Mouse (Mus musculus): ENCODE results near the gene Nkd2. TPM values are rescaled to one million over a fixed set of nuclear protein-coding genes. Genes with fewer than 3 reads are reported as not detected.

Nkd2 gene
- total and polyA plus RNA-seq, 3 experiments: not detected

- no peak overlapping the region for H3K4me2 ChIP-seq (ENCODE audit: insufficient read depth, low read depth, poor library complexity, severe bottlenecking)
- no peak overlapping the region for H3K9ac ChIP-seq (ENCODE audit: insufficient read depth, low read depth)
- H3K27ac ChIP-seq (ENCODE audit: insufficient read depth, low read depth): no peak overlapping the region
- H3K4me3 ChIP-seq (replicated peaks in 1 of 3; ENCODE audit: low read depth in 2 of 3, low read length in 2 of 3, poor library complexity in 1 of 3): no peak overlapping the region
- no peaks in the 10 kb centered on the region for H3K9me3 ChIP-seq (replicated peaks; ENCODE audit: low read length)
- no peak for TF ChIP-seq CHD1 (IDR thresholded peaks at IDR 0.05; ENCODE audit: low read depth, low read length)
- TF ChIP-seq GABPA (IDR thresholded peaks at IDR 0.05; ENCODE audit: insufficient replicate concordance, low read depth, low read length): no peak
- no peak for TF ChIP-seq ZMIZ1 (IDR thresholded peaks at IDR 0.05; ENCODE audit: low read depth, low read length)
- no peak for TF ChIP-seq HCFC1 (IDR thresholded peaks at IDR 0.05; ENCODE audit: low read depth, low read length)
- no peak for TF ChIP-seq EP300 (IDR thresholded peaks at IDR 0.05; ENCODE audit: low read length)
- no peak for TF ChIP-seq ZKSCAN1 (IDR thresholded peaks at IDR 0.05; ENCODE audit: borderline replicate concordance, low read depth, low read length)
- TF ChIP-seq IRF4 (IDR thresholded peaks at IDR 0.05; ENCODE audit: low read depth, low read length): no peak
- TF ChIP-seq JUN (IDR thresholded peaks at IDR 0.05; ENCODE audit: insufficient read depth, low read depth, low read length): no peak
- TF ChIP-seq ETS1 (conservative IDR thresholded peaks at IDR 0.05; ENCODE audit: low read depth, low read length): no peak
- TF ChIP-seq USF2 (conservative IDR thresholded peaks at IDR 0.05; ENCODE audit: low read depth, low read length): no peak
- no peaks in the 10 kb centered on the region for H3K79me2 ChIP-seq (replicated peaks; ENCODE audit: control insufficient read depth, extremely low read depth, insufficient read depth, poor library complexity, severe bottlenecking)
- dilution Hi-C loops (cut with MboI; ENCODE audit: extremely low pct_ligation_motif_present, extremely low pct_unique_long_range_greater_than_20kb, low sequenced_read_pairs): no loop called here
- in situ Hi-C loops (cut with MboI; ENCODE audit: low pct_ligation_motif_present, low pct_unique_long_range_greater_than_20kb, low sequenced_read_pairs): loop anchor here (5.0 kb wide), 1 partner anchor 32 kb away; no protein-coding TSS in a partner anchor
- no peaks in the 10 kb centered on the region for H3K36me3 ChIP-seq (replicated peaks in 1 of 2; ENCODE audit: control insufficient read depth in 1 of 2, insufficient read depth in 1 of 2, low read length in 1 of 2)
- H3K27me3 ChIP-seq (replicated peaks): no peaks in the 10 kb centered on the region
- peaks cover 0 to 5% of the 10 kb centered on the region in 2 experiments; a peak in 2 of 4 replicates for H3K4me1 ChIP-seq (ENCODE audit: control insufficient read depth in 1 of 2, insufficient read depth in 2 of 2)
- no peak for DNase-seq (ENCODE audit: extremely low read depth)
Measured at GRCm38 (mm10) chr13:73769916-73770682, 77.3 kb downstream of the Nkd2 start.

Other genes starting within 250 kb of the Nkd2 start
- 112 and 137 TPM in 2 replicates for gene Clptm1l, start 243.6 kb downstream of the Nkd2 start, total RNA-seq (2012; rRNA removed)
- 203 and 219 TPM in 2 replicates for gene Clptm1l, start 243.6 kb downstream of the Nkd2 start, total RNA-seq (2014; rRNA removed)
- 121 and 143 TPM in 2 replicates for gene Clptm1l, start 243.6 kb downstream of the Nkd2 start, polyA plus RNA-seq (2012; ENCODE audit: insufficient read length, low read depth)
- gene Tert, start 220.7 kb downstream of the Nkd2 start, total RNA-seq (2012; rRNA removed): 9.1 and 9.8 TPM in 2 replicates
- gene Tert, start 220.7 kb downstream of the Nkd2 start, total RNA-seq (2014; rRNA removed): 3.8 and 5.6 TPM in 2 replicates
- 5.8 and 9.3 TPM in 2 replicates for gene Tert, start 220.7 kb downstream of the Nkd2 start, polyA plus RNA-seq (2012; ENCODE audit: insufficient read length, low read depth)
- gene Slc6a18, start 169.6 kb downstream of the Nkd2 start, total RNA-seq (2012; rRNA removed): not detected in 2 replicates
- gene Slc6a18, start 169.6 kb downstream of the Nkd2 start, total RNA-seq (2014; rRNA removed): not detected in 2 replicates
- not detected in 2 replicates for gene Slc6a18, start 169.6 kb downstream of the Nkd2 start, polyA plus RNA-seq (2012; ENCODE audit: insufficient read length, low read depth)
- 0.13 TPM in 1 of 2 replicates, not detected in the other for gene Slc6a19, start 142.8 kb downstream of the Nkd2 start, total RNA-seq (2012; rRNA removed)
- not detected in 2 replicates for gene Slc6a19, start 142.8 kb downstream of the Nkd2 start, total RNA-seq (2014; rRNA removed)
- 0.13 TPM in 1 of 2 replicates, not detected in the other for gene Slc6a19, start 142.8 kb downstream of the Nkd2 start, polyA plus RNA-seq (2012; ENCODE audit: insufficient read length, low read depth)
- 2.5 and 2.6 TPM in 2 replicates for gene Slc12a7, start 114.5 kb downstream of the Nkd2 start, total RNA-seq (2012; rRNA removed)
- gene Slc12a7, start 114.5 kb downstream of the Nkd2 start, total RNA-seq (2014; rRNA removed): 0.92 and 1.0 TPM in 2 replicates
- gene Slc12a7, start 114.5 kb downstream of the Nkd2 start, polyA plus RNA-seq (2012; ENCODE audit: insufficient read length, low read depth): 2.6 and 5.8 TPM in 2 replicates
- gene Trip13, start 90.2 kb upstream of the Nkd2 start, total RNA-seq (2012; rRNA removed): 42.3 and 55.6 TPM in 2 replicates
- 94.5 and 100 TPM in 2 replicates for gene Trip13, start 90.2 kb upstream of the Nkd2 start, total RNA-seq (2014; rRNA removed)
- 87.0 and 93.2 TPM in 2 replicates for gene Trip13, start 90.2 kb upstream of the Nkd2 start, polyA plus RNA-seq (2012; ENCODE audit: insufficient read length, low read depth)
- gene Brd9, start 90.2 kb upstream of the Nkd2 start, total RNA-seq (2012; rRNA removed): 28.0 and 30.6 TPM in 2 replicates
- 32.5 and 38.7 TPM in 2 replicates for gene Brd9, start 90.2 kb upstream of the Nkd2 start, total RNA-seq (2014; rRNA removed)
- gene Brd9, start 90.2 kb upstream of the Nkd2 start, polyA plus RNA-seq (2012; ENCODE audit: insufficient read length, low read depth): 43.4 and 62.0 TPM in 2 replicates
- gene Zdhhc11, start 116.2 kb upstream of the Nkd2 start, total RNA-seq (2012; rRNA removed): not detected in 2 replicates
- not detected in 2 replicates for gene Zdhhc11, start 116.2 kb upstream of the Nkd2 start, total RNA-seq (2014; rRNA removed)
- not detected in 2 replicates for gene Zdhhc11, start 116.2 kb upstream of the Nkd2 start, polyA plus RNA-seq (2012; ENCODE audit: insufficient read length, low read depth)
- gene Tppp, start 161.8 kb upstream of the Nkd2 start, total RNA-seq (2012; rRNA removed): 0.04 and 0.08 TPM in 2 replicates
- gene Tppp, start 161.8 kb upstream of the Nkd2 start, total RNA-seq (2014; rRNA removed): 0.05 and 0.11 TPM in 2 replicates
- gene Tppp, start 161.8 kb upstream of the Nkd2 start, polyA plus RNA-seq (2012; ENCODE audit: insufficient read length, low read depth): not detected in 2 replicates
- gene Cep72, start 214.7 kb upstream of the Nkd2 start, total RNA-seq (2012; rRNA removed): 5.4 and 7.3 TPM in 2 replicates
- gene Cep72, start 214.7 kb upstream of the Nkd2 start, total RNA-seq (2014; rRNA removed): 13.1 and 15.1 TPM in 2 replicates
- gene Cep72, start 214.7 kb upstream of the Nkd2 start, polyA plus RNA-seq (2012; ENCODE audit: insufficient read length, low read depth): 9.3 and 14.0 TPM in 2 replicates